Mouse (Mus musculus) liver, embryonic 11.5 days (tissue): ENCODE measurements at regions not wholly inside any gene's neighbourhood (a gene's known extent, or its start where the extent isn't known, plus 50 kb on each side); places are given as distances from the start of the nearest gene placed in this dataset.
A peak's percentile ranks its signal among the peaks of the same experiment; 100 is the strongest.

ENCODE experiments used
- ATAC-seq: fragments of 200-750 bp; cut with Nextera tagmentation; replicated peaks from 2 replicates; pipeline ENCODE4 v1.8.0; 2017; ENCODE audit warnings: moderate number of reproducible peaks, mild to moderate bottlenecking, moderate TSS enrichment, moderate library complexity; ENCODE audit not compliant: low FRiP score
- DNase-seq: peaks from one replicate; pipeline ENCODE4 v3.0.0-alpha.2; 2017; ENCODE audit warnings: low spot score
- H3K27ac ChIP-seq: fragments of 300-500 bp; sonication (generic); 2 replicates; pipeline ENCODE4 v1.5.1; 2014; ENCODE audit warnings: mild to moderate bottlenecking, low read depth, low read length, control low read depth
- H3K27me3 ChIP-seq: fragments of 300-500 bp; sonication (generic); replicated peaks from 2 replicates; pipeline ENCODE4 v1.6.1; 2014; ENCODE audit warnings: low read length, mixed read lengths; ENCODE audit not compliant: control insufficient read depth, insufficient read depth
- H3K36me3 ChIP-seq: fragments of 300-500 bp; sonication (generic); 2 replicates; pipeline ENCODE4 v1.6.1; 2014; ENCODE audit warnings: mild to moderate bottlenecking, low read length, moderate library complexity, mixed read lengths; ENCODE audit not compliant: control insufficient read depth, insufficient read depth
- H3K4me1 ChIP-seq: fragments of 300-500 bp; sonication (generic); replicated peaks from 2 replicates; pipeline ENCODE4 v1.6.1; 2014; ENCODE audit warnings: low read length, mixed read lengths; ENCODE audit not compliant: control insufficient read depth, insufficient read depth
- H3K4me2 ChIP-seq: fragments of 300-500 bp; sonication (generic); 2 replicates; pipeline ENCODE4 v1.6.1; 2014; ENCODE audit warnings: mild to moderate bottlenecking, control low read depth, moderate library complexity
- H3K4me3 ChIP-seq: fragments of 300-500 bp; sonication (generic); 2 replicates; pipeline ENCODE4 v1.5.1; 2014; ENCODE audit warnings: low read depth, low read length, control low read depth
- H3K9ac ChIP-seq: fragments of 300-500 bp; sonication (generic); 2 replicates; pipeline ENCODE4 v1.6.1; 2014; ENCODE audit warnings: low read depth, low read length, control low read depth
- H3K9me3 ChIP-seq: fragments of 300-500 bp; sonication (generic); 2 replicates; pipeline ENCODE4 v1.6.1; 2016; ENCODE audit warnings: low read length, inconsistent platforms, mixed read lengths; ENCODE audit not compliant: control insufficient read depth
- WGBS: fragments of 180-500 bp; shearing (Covaris S2); extraction: QIAGEN DNeasy Blood & Tissue Kit; methylation state at CpG from one replicate; pipeline ENCODE4 v1.1.7; 2014; 5-methylcytosine and 5-hydroxymethylcytosine counted together

DNA sequence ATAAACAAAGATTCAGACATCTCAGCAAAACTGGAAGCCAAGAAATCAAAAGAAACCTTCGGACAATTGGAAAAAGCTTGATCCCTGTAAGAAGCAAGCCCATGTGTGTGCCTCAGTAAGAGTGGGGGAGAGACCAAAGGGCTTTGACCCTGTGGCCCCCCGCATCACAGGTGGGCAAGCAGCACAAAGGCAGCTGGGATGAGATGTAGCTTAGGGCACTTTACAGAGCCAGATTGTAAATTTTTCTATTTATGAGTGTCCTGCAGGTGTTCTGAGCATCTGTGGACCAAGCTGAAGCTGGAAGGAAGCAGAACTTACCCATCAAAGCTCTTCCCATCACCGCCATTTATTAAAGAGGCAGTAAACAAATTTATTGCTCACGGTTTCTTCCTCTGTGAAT is 246.9 kb downstream of the Ndfip2 start:
- H3K4me3 ChIP-seq = no peak overlapping the region
- H3K4me2 ChIP-seq = no peak overlapping the region
- no peaks in the 10 kb centered on the region for H3K9me3 ChIP-seq
- DNase-seq (no peak), ATAC-seq (no peak)
- H3K9ac ChIP-seq = no peak overlapping the region
- no peaks in the 10 kb centered on the region for H3K4me1 ChIP-seq
- no peaks in the 10 kb centered on the region for H3K36me3 ChIP-seq
- peaks cover 5% of the 10 kb centered on the region for H3K27me3 ChIP-seq
- H3K27ac ChIP-seq = no peak overlapping the region
- 85% methylated on average over 4 of the region's 4 CpGs for WGBS

GRCm38 (mm10) chr14:105504376-105504775 is 246.0 kb downstream of the Ndfip2 start:
- Histone ChIP-seq H3K9me3 (no peaks in the 10 kb centered on the region), H3K27me3 (peaks cover 5% of the 10 kb centered on the region), H3K36me3 (no peaks in the 10 kb centered on the region), H3K27ac (no peak overlapping the region), H3K9ac (no peak overlapping the region), H3K4me1 (no peaks in the 10 kb centered on the region), H3K4me3 (no peak overlapping the region), H3K4me2 (no peak overlapping the region)
- DNase-seq (no peak), ATAC-seq (no peak)
- 75% methylated on average over 3 of the region's 3 CpGs for WGBS

GRCm38 (mm10) chr14:105503806-105504205 is 245.4 kb downstream of the Ndfip2 start:
- H3K9me3 ChIP-seq = no peaks in the 10 kb centered on the region
- no peak overlapping the region for H3K27ac ChIP-seq
- DNase-seq (no peak), ATAC-seq (no peak)
- WGBS = 83% methylated on average over 5 of the region's 5 CpGs
- no peaks in the 10 kb centered on the region for H3K36me3 ChIP-seq
- peaks cover 5% of the 10 kb centered on the region for H3K27me3 ChIP-seq
- H3K9ac ChIP-seq = no peak overlapping the region
- H3K4me2 ChIP-seq = no peak overlapping the region
- H3K4me1 ChIP-seq = no peaks in the 10 kb centered on the region
- no peak overlapping the region for H3K4me3 ChIP-seq

DNA sequence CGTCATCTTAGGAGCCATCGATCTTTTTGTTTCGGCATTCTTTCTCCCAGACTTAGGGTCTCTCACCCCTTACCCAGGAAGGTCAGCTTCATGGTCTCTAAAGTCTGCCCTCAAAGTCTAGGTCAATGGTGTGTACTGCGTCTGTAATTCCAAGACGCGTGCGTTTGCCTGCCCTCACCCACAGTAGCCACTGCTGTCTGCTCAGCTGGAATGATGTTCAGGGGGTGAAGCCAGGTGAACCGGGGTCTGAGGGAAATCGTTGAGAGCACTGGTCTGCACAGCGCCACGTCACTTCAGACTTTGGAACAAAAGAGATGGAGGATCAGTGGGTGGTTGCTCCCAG is 244.2 kb downstream of the Ndfip2 start:
- Histone ChIP-seq H3K27ac (no peak overlapping the region), H3K9ac (no peak overlapping the region), H3K27me3 (peaks cover 5% of the 10 kb centered on the region), H3K4me3 (no peak overlapping the region), H3K9me3 (no peaks in the 10 kb centered on the region), H3K4me1 (no peaks in the 10 kb centered on the region), H3K4me2 (peak overlapping the region; percentile 12; the same call in 1 of the 2 replicates), H3K36me3 (no peaks in the 10 kb centered on the region)
- ATAC-seq = no peak
- no peak for DNase-seq
- 31% methylated on average over 11 of the region's 11 CpGs for WGBS

GRCm38 (mm10) chr14:105501792-105502632 is 243.6 kb downstream of the Ndfip2 start:
- DNase-seq = no peak
- no peak for ATAC-seq
- Histone ChIP-seq H3K9ac (no peak overlapping the region), H3K36me3 (no peaks in the 10 kb centered on the region), H3K9me3 (no peaks in the 10 kb centered on the region), H3K4me2 (peak overlapping the region; percentile 36; the same call in 1 of the 2 replicates), H3K4me3 (no peak overlapping the region), H3K27ac (no peak overlapping the region), H3K27me3 (peaks cover 5% of the 10 kb centered on the region), H3K4me1 (no peaks in the 10 kb centered on the region)
- WGBS = 18% methylated on average over 21 of the region's 21 CpGs

DNA sequence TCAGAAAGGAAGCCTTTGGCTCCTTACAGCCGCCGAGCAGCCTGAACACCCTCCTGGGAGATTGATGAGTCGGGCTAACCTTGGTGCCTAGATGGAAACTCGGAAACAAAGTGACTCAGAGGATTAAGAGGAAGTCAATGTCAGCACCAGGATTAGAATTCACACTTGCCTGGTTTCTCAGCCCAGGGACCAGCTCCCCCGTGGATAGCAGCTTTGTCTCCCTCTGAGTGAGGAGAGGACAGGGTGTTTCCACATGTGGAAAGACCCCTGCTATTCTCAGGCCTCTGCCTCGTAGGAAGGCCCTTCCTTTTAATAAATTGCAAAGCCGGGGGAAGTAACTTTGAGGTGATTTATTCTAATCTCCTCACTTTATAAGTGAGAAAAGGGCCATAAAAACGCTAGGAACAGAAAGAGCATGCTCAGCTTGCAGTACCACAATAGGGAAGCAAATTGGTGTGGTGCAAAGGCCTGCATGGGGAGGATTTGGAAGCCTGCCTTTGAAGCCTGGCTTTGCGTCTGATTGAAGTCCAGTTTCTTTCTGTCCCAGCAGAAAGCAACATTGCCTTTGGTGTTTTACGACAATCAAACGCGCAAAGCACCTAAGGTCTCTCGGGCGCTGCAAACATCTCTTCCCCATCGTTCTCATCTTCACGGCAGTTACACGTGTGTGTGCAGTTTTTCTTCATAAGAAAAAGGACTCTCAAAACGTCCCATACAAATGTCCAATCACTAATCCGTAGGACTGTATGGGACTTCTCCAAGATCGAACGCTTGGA is 242.8 kb downstream of the Ndfip2 start:
- 16% methylated on average over 21 of the region's 21 CpGs for whole genome bisulfite sequencing
- Histone ChIP-seq H3K4me1 (no peaks in the 10 kb centered on the region), H3K9ac (no peak overlapping the region), H3K9me3 (no peaks in the 10 kb centered on the region), H3K36me3 (no peaks in the 10 kb centered on the region), H3K4me3 (no peak overlapping the region), H3K27ac (no peak overlapping the region), H3K4me2 (peak overlapping the region; percentile 36; the same call in 1 of the 2 replicates), H3K27me3 (peaks cover 5% of the 10 kb centered on the region)
- DNase-seq = no peak
- no peak for ATAC-seq

DNA sequence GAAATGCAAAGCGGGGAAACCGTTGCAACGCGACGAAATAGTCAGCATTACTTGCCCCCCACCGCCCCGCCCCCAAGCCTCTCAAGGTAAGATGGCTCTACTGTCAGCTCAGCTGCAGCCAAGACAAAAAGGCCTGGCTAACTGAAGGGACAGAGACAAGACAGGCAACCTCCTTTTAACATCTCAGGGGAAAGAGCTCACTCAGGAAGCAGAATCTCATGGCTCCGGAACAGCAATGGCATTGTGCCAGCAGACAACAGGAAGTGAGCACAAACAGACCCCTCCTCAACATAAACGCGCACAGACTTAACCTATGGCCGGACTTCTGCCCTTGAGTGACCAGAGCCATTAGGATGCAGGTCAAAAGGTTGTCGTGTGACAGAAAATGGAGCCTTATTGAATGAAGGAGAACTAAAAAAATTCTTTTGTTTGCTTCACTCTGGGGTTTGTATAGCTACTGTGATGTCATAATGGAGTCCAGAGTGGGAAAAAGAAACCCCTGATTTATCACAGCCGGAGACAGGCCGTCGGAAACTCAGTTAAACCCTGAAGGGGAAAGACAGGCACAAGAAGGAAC is 241.0 kb downstream of the Ndfip2 start:
- DNase-seq (no peak), ATAC-seq (no peak)
- H3K9ac ChIP-seq = no peak overlapping the region
- H3K9me3 ChIP-seq = no peaks in the 10 kb centered on the region
- peaks cover 5% of the 10 kb centered on the region for H3K27me3 ChIP-seq
- H3K4me3 ChIP-seq = no peak overlapping the region
- H3K4me2 ChIP-seq = peak overlapping the region; percentile 28
- H3K36me3 ChIP-seq = no peaks in the 10 kb centered on the region
- no peak overlapping the region for H3K27ac ChIP-seq
- 23% methylated on average over 15 of the region's 15 CpGs for WGBS
- H3K4me1 ChIP-seq = no peaks in the 10 kb centered on the region

DNA sequence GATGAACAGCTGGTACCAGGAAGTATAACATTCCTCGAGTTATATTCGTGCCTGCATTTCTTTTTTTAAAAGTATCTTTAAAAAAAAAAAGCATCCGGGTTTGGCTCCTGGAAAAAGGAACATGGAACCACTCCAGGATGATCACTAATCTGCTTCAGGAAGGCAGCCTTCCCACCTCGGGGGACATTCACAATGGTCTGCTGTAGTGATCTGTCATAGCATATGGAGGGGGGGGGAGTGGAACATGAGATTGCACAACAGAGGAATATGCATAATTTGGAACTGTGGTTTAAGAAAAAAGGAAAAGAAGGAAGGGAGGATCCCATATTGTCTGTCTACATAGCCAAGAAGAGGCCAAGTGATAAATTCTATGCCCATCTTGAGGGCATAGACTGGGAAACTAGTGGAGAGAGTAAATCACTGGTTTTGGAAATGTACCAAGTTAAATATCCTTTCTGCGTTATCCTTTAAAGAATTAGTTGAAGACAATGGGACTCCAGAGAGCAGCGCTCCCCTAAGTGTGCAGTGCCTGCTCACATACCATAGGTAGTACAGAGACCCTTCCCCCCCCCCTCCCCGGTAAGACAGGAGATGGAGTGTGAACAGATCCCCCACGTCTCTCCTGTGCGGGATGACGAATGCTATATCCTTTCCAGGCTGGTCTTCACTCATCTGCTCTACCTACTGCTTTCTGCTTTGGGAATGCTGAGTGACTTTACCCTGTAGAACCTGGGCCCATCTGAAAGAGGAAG is 240.0 kb downstream of the Ndfip2 start:
- Histone ChIP-seq H3K36me3 (no peaks in the 10 kb centered on the region), H3K4me1 (no peaks in the 10 kb centered on the region), H3K4me2 (no peak overlapping the region), H3K27ac (no peak overlapping the region), H3K27me3 (peaks cover 5% of the 10 kb centered on the region), H3K9me3 (no peaks in the 10 kb centered on the region), H3K4me3 (no peak overlapping the region), H3K9ac (no peak overlapping the region)
- 68% methylated on average over 10 of the region's 10 CpGs for WGBS
- DNase-seq (no peak), ATAC-seq (no peak; the same call in 1 of the 2 replicates)
